Mouse (Mus musculus) brain, embryonic 14.5 days (tissue): ENCODE results near the gene Olfr887. TPM values are rescaled to one million over a fixed set of nuclear protein-coding genes. Genes with fewer than 3 reads are reported as not detected.

Experiments used
- DNase-seq: peaks from one replicate; pipeline ENCODE4 v3.0.0-alpha.2; 2011; ENCODE audit warnings: low read depth
- CTCF ChIP-seq: fragments of 200-500 bp; IDR thresholded peaks from 2 replicates; pipeline ENCODE4 v1.5.1; 2012; ENCODE audit warnings: inconsistent platforms, mild to moderate bottlenecking, moderate library complexity, borderline replicate concordance; ENCODE audit not compliant: insufficient read depth, insufficient read length; ENCODE audit errors: extremely low read depth
- POLR2A ChIP-seq: fragments of 200-500 bp; IDR thresholded peaks from 2 replicates; pipeline ENCODE4 v1.6.1; 2012; ENCODE audit warnings: mild to moderate bottlenecking, inconsistent platforms, borderline replicate concordance; ENCODE audit not compliant: poor library complexity, insufficient read depth, insufficient read length, severe bottlenecking; ENCODE audit errors: extremely low read depth
- polyA plus RNA-seq: library from polyadenylated mRNA; depleted of rRNA; stranded (reverse); fragments of >200 nt; gene quantifications from 2 replicates; pipeline ENCODE4 v1.2.3, GENCODE M21; 2012; rRNA removed

Gene Olfr887
- not detected in 2 replicates for polyA plus RNA-seq

DNA sequence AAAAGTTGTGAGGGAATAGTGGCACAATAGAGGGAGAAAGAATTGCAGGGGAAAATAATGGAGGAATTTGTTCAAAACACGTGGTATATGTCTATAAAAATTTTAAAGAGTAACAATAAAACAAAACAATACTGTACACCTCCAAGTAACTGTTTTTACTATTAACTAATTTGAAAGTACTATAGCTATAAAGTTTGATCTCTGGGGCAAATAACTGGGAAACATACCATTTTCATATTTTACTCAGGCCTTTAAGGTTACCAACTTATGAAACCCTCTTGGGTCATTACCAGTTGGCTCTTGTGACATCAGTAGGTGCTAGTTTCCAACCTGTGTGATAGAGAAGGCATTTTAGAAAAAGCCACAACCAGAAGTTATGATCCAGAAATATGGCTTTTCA lies at the start of gene Olfr887:
Gene Olfr887, plus strand, starts transcription at position 301 of the 400 bp plus-strand sequence.
- no peak for DNase-seq
- TF ChIP-seq CTCF (no peak), POLR2A (no peak)

DNA sequence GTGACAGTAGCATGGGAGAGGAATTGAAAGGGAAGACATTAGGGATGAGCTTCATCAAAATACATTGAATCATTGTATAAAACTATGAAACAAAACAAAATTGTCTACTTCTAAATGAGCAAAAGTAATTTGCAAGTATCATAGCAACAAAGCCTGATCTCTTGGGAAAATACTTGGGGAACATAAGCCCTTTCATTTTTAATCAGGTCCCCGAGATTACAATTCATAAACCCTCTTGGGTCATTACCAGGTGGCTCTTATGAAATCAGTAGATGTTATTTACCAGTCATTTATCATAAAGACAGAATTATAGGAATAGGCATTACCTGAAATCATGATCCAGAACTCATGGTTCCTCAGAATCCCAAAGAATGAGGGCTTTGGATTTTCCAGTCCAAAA lies 37.6 kb upstream of the Olfr887 start, which contains the start of gene Olfr884:
Gene Olfr884, plus strand, starts transcription at position 301 of the 400 bp plus-strand sequence.
- TF ChIP-seq CTCF (no peak), POLR2A (no peak)
- no peak for DNase-seq

DNA sequence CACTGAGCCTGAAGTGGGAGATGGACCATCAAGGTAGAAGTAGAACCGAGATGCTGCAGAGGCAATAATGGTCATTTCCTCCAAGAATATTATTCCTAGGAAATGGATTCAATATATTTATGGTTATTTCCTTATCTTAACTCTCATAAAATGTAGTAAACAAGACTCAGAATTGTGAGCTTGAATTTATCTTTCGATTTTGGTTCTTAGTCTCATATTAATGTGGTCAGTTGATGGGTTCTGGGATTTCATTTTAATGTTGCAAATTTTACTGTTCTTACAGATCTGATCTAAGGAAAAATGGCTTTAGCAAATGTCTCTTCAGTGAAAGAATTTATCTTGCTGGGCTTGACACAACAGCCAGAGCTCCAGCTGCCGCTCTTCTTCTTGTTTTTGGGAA lies 22.9 kb upstream of the Olfr887 start, which contains the start of gene Olfr885:
Gene Olfr885, plus strand, starts transcription at position 301 of the 400 bp plus-strand sequence.
- TF ChIP-seq CTCF = no peak
- no peak for TF ChIP-seq POLR2A

DNA sequence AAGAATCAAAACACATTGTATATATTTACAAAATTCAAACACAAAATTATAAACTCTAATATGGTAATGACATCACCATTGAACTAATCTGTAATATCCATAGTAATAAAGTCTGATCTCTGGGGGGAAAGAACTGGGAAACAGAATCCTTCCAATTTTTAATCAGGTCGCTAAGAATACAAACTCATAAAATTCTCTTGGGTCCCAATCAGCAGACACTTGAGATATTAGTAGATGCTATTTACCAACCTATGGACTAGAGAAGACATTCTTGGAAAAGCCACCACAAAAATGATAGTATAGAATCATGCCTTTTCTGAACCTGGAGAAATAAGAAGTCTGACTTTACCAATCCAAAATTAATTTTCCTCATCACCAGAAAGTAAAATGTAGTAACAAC lies 24.0 kb downstream of the Olfr887 start, which contains the start of gene Olfr888:
Gene Olfr888, plus strand, starts transcription at position 301 of the 400 bp plus-strand sequence.
- no peak for TF ChIP-seq POLR2A
- no peak for TF ChIP-seq CTCF
- no peak for DNase-seq

More for the DNA sequence above, 22.9 kb upstream of the Olfr887 start, which contains the start of gene Olfr885:
- no peak for DNase-seq

DNA sequence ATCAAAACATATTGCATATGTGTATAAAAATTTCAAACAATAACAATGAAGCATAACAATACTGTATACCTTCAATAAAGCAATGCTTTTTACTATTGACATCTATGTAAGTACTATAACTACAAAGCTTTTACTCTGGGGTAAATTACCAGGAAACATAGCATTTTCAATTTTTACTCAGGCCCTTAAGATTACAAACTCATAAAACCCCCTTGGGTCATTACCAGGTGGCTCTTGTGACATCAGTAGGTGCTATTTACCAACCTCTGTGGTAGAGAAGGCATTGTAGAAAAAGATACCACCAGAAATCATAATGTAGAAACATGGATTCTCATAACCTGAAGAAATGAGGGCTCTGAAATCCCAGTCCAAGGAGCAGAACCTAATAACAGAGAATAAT lies 31.0 kb downstream of the Olfr887 start, which contains the start of gene Olfr889:
Gene Olfr889, plus strand, starts transcription at position 301 of the 400 bp plus-strand sequence.
- TF ChIP-seq POLR2A = no peak
- TF ChIP-seq CTCF = no peak
- DNase-seq = no peak

Other genes starting within 250 kb of the Olfr887 start
- not detected in 2 replicates for gene Olfr877, start 229.8 kb upstream of the Olfr887 start, polyA plus RNA-seq
- not detected in 2 replicates for gene Olfr145, start 187.3 kb upstream of the Olfr887 start, polyA plus RNA-seq
- not detected in 2 replicates for gene Olfr878, start 166.2 kb upstream of the Olfr887 start, polyA plus RNA-seq
- not detected in 2 replicates for gene Olfr881, start 92.2 kb upstream of the Olfr887 start, polyA plus RNA-seq
- not detected in 2 replicates for gene Olfr883, start 58.3 kb upstream of the Olfr887 start, polyA plus RNA-seq
- not detected in 2 replicates for gene Olfr884, start 37.5 kb upstream of the Olfr887 start, polyA plus RNA-seq
- not detected in 2 replicates for gene Olfr885, start 22.8 kb upstream of the Olfr887 start, polyA plus RNA-seq
- gene Olfr888, start 24.1 kb downstream of the Olfr887 start, polyA plus RNA-seq = not detected in 2 replicates
- gene Olfr889, start 31.1 kb downstream of the Olfr887 start, polyA plus RNA-seq = 0.01 TPM in 1 of 2 replicates, not detected in the other
- not detected in 2 replicates for gene Olfr890, start 58.4 kb downstream of the Olfr887 start, polyA plus RNA-seq
- gene Olfr891, start 96.7 kb downstream of the Olfr887 start, polyA plus RNA-seq = not detected in 2 replicates
- gene Olfr893, start 124.3 kb downstream of the Olfr887 start, polyA plus RNA-seq = not detected in 2 replicates
- gene Olfr894, start 134.0 kb downstream of the Olfr887 start, polyA plus RNA-seq = not detected in 2 replicates
- not detected in 2 replicates for gene Olfr143, start 168.7 kb downstream of the Olfr887 start, polyA plus RNA-seq
- not detected in 2 replicates for gene Olfr895, start 183.8 kb downstream of the Olfr887 start, polyA plus RNA-seq
- not detected in 2 replicates for gene Olfr896-ps1, start 207.0 kb downstream of the Olfr887 start, polyA plus RNA-seq
- gene Olfr25, start 245.0 kb downstream of the Olfr887 start, polyA plus RNA-seq = not detected in 2 replicates